Mouse (Mus musculus): ENCODE data around the gene Styxl1. TPM values are rescaled to one million over a fixed set of nuclear protein-coding genes. Genes with fewer than 3 reads are reported as not detected.

The Styxl1 gene
- total and polyA plus RNA-seq, 3 experiments = 0.68 TPM; not detected in 2

DNA sequence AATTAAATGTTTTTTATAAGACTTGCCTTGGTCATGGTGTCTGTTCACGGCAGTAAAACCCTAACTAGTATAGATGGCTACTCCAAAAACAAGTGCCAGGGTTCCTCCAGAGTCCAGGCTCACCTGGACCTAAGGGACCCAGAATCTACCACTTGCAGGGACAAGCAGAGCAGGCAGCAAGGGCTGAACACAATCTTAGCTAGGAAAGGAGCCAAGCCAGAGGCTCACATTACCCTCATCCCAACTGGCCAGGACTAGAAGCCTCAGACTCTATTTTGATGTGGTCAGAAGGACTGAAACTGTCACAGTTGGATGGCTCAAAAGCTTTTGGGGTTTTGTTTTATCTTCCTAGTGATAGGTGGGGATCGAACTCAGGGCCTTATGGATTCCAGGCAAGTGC lies 26.6 kb downstream of the Styxl1 start:
- TF ChIP-seq GATA1 (IDR thresholded peaks at IDR 0.05; ENCODE audit: borderline replicate concordance, low read length) (no peak), TAL1 (conservative IDR thresholded peaks at IDR 0.05; ENCODE audit: low read depth, low read length) (no peak), CTCF (IDR thresholded peaks at IDR 0.05; ENCODE audit: low read depth, low read length) (no peak), GATA2 (IDR thresholded peaks at IDR 0.05; ENCODE audit: borderline replicate concordance, low read depth, low read length) (no peak), POLR2AphosphoS5 (IDR thresholded peaks at IDR 0.05; ENCODE audit: insufficient replicate concordance, low read depth, low read length) (no peak)
- H3K4me3 ChIP-seq (ENCODE audit: low read depth, low read length) = no peak overlapping the region
- H3K9me3 ChIP-seq (replicated peaks) = 0 out of 2 replicates have a peak, but pooled peaks cover 3% of the 10 kb centered on the region
- no peak for ATAC-seq (ENCODE audit: extremely low read depth, insufficient number of reproducible peaks, low FRiP score, poor library complexity, severe bottlenecking)
- no peak for DNase-seq (ENCODE audit: low spot score)
- peaks cover 30% of the 10 kb centered on the region for H3K27me3 ChIP-seq (ENCODE audit: insufficient read depth, low read length)
- H3K4me1 ChIP-seq (ENCODE audit: insufficient read depth, low read depth, low read length) = no peaks in the 10 kb centered on the region
- H3K36me3 ChIP-seq (replicated peaks) = no peaks in the 10 kb centered on the region

DNA sequence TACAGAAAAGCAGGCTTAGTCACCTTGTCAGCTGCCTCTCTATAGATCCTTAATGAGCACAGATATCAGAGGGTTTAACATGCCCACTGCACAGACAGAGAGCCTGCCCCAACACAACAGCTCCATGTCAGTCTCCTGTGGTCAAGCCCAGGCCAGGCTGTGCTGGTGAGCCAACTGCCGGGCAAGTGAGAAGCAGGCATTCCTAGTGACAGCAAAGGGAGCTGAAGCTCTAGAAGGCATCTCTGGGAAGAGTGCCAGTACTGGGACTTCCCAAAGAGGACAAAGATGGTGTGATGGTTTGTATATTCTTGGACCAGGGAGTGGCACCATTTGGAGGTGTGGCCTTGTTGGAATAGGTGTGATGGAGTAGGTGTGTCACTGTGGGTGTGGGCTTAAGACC lies 27.1 kb downstream of the Styxl1 start:
- TF ChIP-seq GATA1 (IDR thresholded peaks at IDR 0.05; ENCODE audit: borderline replicate concordance, low read length) (no peak), POLR2AphosphoS5 (IDR thresholded peaks at IDR 0.05; ENCODE audit: insufficient replicate concordance, low read depth, low read length) (no peak), CTCF (IDR thresholded peaks at IDR 0.05; ENCODE audit: low read depth, low read length) (no peak), GATA2 (IDR thresholded peaks at IDR 0.05; ENCODE audit: borderline replicate concordance, low read depth, low read length) (no peak), TAL1 (conservative IDR thresholded peaks at IDR 0.05; ENCODE audit: low read depth, low read length) (no peak)
- H3K27me3 ChIP-seq (ENCODE audit: insufficient read depth, low read length) = peaks cover 29% of the 10 kb centered on the region
- DNase-seq (ENCODE audit: low spot score) = no peak
- no peaks in the 10 kb centered on the region for H3K4me1 ChIP-seq (ENCODE audit: insufficient read depth, low read depth, low read length)
- no peaks in the 10 kb centered on the region for H3K36me3 ChIP-seq (replicated peaks)
- ATAC-seq (ENCODE audit: extremely low read depth, insufficient number of reproducible peaks, low FRiP score, poor library complexity, severe bottlenecking) = no peak
- H3K9me3 ChIP-seq (replicated peaks) = 0 out of 2 replicates have a peak, but pooled peaks cover 3% of the 10 kb centered on the region
- no peak overlapping the region for H3K4me3 ChIP-seq (ENCODE audit: low read depth, low read length)

DNA sequence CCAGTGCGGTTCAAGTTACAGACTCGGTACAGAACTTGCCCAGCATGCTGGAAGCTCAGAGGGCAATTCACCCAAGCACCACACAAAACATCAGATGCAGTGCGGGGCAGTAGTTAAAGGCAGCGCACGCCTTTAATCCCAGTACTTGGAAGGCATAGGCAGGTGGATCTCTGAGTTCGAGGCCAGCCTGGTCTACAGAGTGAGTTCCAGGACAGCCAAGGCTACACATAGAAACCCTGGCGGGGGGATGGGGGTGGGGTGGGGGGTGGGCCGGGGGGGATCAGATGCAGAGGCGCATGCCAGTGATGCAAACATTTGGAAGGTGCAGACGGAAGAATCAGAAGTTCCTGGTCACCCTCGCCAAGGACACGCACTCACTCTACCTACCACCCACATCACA lies 33.4 kb downstream of the Styxl1 start:
- Histone ChIP-seq H3K27me3 (ENCODE audit: insufficient read depth, low read length) (peaks cover 18% of the 10 kb centered on the region), H3K4me3 (ENCODE audit: low read depth, low read length) (no peak overlapping the region; the same call in 1 of the 2 replicates), H3K4me1 (ENCODE audit: insufficient read depth, low read depth, low read length) (peaks cover 19% of the 10 kb centered on the region), H3K36me3 (replicated peaks) (peaks cover 21% of the 10 kb centered on the region), H3K9me3 (replicated peaks) (0 out of 2 replicates have a peak, but pooled peaks cover 3% of the 10 kb centered on the region)
- TF ChIP-seq CTCF (IDR thresholded peaks at IDR 0.05; ENCODE audit: low read depth, low read length) = no peak
- no peak for TF ChIP-seq GATA2 (IDR thresholded peaks at IDR 0.05; ENCODE audit: borderline replicate concordance, low read depth, low read length)
- ATAC-seq (ENCODE audit: extremely low read depth, insufficient number of reproducible peaks, low FRiP score, poor library complexity, severe bottlenecking) (no peak), DNase-seq (ENCODE audit: low spot score) (no peak)

DNA sequence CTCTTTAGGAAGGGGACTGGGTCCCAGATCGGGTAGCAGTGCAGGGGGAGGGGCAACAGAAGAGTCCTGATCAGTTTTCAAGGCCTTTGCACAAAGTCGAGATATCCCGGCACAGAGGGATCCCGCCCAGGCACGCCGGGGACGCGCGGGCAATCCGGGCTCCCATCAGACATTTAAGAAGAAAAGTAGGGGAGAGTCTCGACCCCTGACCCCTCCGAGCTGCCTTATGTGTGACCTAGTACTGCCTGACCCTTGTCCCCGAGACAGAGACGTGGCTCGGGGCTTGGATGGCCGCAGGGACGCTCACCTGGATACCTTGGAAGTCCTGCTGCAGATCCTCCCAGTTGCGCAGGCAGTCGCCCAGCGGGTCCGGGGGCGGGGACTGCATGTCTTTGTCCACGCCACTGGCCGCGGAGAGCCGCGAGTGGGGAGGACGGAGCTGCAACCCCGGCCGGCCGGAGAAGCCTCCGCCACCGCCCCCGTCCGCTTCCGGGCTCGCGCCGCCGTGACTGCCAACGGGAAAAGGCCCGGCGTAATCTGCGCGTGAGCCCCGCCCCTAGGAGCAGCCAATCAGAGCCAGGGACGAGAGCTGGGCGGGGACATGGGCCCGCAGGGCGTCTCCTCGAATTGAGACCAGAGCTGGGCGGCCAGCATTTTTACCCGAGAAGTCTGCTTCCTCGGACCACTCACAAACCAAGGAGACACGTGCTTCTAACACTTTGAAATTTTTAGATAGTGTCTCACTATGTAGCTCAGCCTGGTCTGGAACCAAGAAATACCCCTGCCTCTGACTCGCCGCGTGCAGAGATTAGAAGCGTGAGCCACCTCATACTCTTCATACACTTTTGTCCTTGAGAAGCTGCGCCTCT lies 34.2 kb downstream of the Styxl1 start, which contains the start of gene Tmem120a:
TSS of gene Tmem120a (minus strand) at position 708 of the 869 bp plus-strand sequence.
- Histone ChIP-seq H3K4me1 (ENCODE audit: insufficient read depth, low read depth, low read length) (peaks cover 19% of the 10 kb centered on the region), H3K9me3 (replicated peaks) (0 out of 2 replicates have a peak, but pooled peaks cover 3% of the 10 kb centered on the region), H3K36me3 (replicated peaks) (peaks cover 25% of the 10 kb centered on the region), H3K4me3 (ENCODE audit: low read depth, low read length) (peak within 1 kb of the TSS; percentile 82), H3K27me3 (ENCODE audit: insufficient read depth, low read length) (peaks cover 16% of the 10 kb centered on the region)
- DNase-seq (ENCODE audit: low spot score) (peak; percentile 97), ATAC-seq (ENCODE audit: extremely low read depth, insufficient number of reproducible peaks, low FRiP score, poor library complexity, severe bottlenecking) (peak; percentile 91)
- TF ChIP-seq GATA1 (IDR thresholded peaks at IDR 0.05; ENCODE audit: borderline replicate concordance, low read length) (no peak), POLR2AphosphoS5 (IDR thresholded peaks at IDR 0.05; ENCODE audit: insufficient replicate concordance, low read depth, low read length) (no peak), GATA2 (IDR thresholded peaks at IDR 0.05; ENCODE audit: borderline replicate concordance, low read depth, low read length) (no peak), TAL1 (conservative IDR thresholded peaks at IDR 0.05; ENCODE audit: low read depth, low read length) (no peak), CTCF (IDR thresholded peaks at IDR 0.05; ENCODE audit: low read depth, low read length) (no peak)

DNA sequence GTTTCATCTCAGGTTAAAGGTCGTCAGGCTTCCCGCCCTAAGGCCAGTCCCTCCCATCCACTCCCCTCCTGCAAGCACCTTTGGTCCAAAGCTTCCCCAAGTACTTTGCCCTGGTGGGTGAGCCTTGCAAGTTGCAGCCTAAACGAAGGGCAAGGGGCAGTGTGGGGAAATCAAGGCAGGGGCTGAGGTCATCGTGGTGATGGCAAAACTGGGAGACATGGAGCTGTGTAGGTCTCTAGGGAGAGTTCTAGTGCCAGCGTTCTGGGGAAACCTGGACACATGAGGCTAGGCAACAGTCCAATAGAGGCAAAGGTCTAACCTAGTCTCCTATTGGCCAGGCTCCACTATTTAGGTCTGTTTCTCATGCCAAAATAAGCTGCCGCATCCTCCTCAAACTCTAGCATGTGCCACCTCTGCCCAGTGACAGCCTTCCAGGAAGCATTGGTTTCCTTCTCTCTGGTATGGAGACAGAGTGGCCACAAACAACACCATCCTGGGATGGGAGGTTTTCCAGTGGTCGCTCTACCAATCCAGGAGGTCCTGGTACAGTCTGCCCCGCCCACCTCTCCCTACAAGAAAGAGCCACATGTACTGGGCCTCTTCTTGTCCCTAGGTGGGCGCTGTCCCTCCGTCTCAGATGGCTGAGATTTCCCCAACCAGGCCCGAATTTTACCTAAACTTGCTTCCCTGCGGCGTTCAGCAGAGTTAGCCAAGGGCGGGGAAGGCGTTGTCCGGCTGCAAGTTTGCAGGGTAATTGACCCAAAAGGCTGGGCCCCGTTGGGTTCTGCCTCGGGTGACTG lies 35.0 kb downstream of the Styxl1 start:
- H3K4me3 ChIP-seq (ENCODE audit: low read depth, low read length) = peak overlapping the region; percentile 82
- H3K9me3 ChIP-seq (replicated peaks) = 0 out of 2 replicates have a peak, but pooled peaks cover 3% of the 10 kb centered on the region
- H3K36me3 ChIP-seq (replicated peaks) = peaks cover 29% of the 10 kb centered on the region
- ATAC-seq (ENCODE audit: extremely low read depth, insufficient number of reproducible peaks, low FRiP score, poor library complexity, severe bottlenecking) (no peak), DNase-seq (ENCODE audit: low spot score) (no peak)
- H3K27me3 ChIP-seq (ENCODE audit: insufficient read depth, low read length) = peaks cover 10% of the 10 kb centered on the region
- H3K4me1 ChIP-seq (ENCODE audit: insufficient read depth, low read depth, low read length) = peaks cover 19% of the 10 kb centered on the region
- TF ChIP-seq CTCF (IDR thresholded peaks at IDR 0.05; ENCODE audit: low read depth, low read length) = no peak
- no peak for TF ChIP-seq TAL1 (conservative IDR thresholded peaks at IDR 0.05; ENCODE audit: low read depth, low read length)
- TF ChIP-seq GATA1 (IDR thresholded peaks at IDR 0.05; ENCODE audit: borderline replicate concordance, low read length) = no peak
- no peak for TF ChIP-seq GATA2 (IDR thresholded peaks at IDR 0.05; ENCODE audit: borderline replicate concordance, low read depth, low read length)
- TF ChIP-seq POLR2AphosphoS5 (IDR thresholded peaks at IDR 0.05; ENCODE audit: insufficient replicate concordance, low read depth, low read length) = no peak

DNA sequence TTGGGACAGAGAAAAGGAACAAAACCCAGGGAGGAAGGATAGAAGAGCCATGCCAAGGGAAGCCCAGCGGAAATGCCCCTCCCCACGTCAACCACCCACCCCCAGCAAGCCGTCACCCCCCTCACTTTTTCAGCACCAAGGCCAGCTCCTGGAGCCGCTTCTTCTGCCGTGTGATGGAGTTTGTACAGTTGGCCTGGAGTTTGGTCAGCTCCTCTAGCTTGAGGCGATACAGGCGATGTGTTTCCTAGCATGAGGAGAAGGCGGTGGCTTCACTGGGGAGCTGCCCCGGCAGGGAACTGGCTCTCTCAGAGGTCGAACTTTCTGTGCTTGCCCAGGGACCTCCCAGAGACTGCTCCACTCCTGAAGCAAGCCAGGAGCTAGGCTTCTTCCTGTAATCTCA lies 36.0 kb downstream of the Styxl1 start:
- TF ChIP-seq CTCF (IDR thresholded peaks at IDR 0.05; ENCODE audit: low read depth, low read length) = no peak
- no peak for TF ChIP-seq TAL1 (conservative IDR thresholded peaks at IDR 0.05; ENCODE audit: low read depth, low read length)
- no peak for DNase-seq (ENCODE audit: low spot score)
- Histone ChIP-seq H3K36me3 (replicated peaks) (peaks cover 39% of the 10 kb centered on the region), H3K27me3 (ENCODE audit: insufficient read depth, low read length) (peaks cover 6% of the 10 kb centered on the region; the same call in 1 of the 2 replicates), H3K9me3 (replicated peaks) (no peaks in the 10 kb centered on the region), H3K4me1 (ENCODE audit: insufficient read depth, low read depth, low read length) (peaks cover 19% of the 10 kb centered on the region), H3K4me3 (ENCODE audit: low read depth, low read length) (no peak overlapping the region)
- ATAC-seq (ENCODE audit: extremely low read depth, insufficient number of reproducible peaks, low FRiP score, poor library complexity, severe bottlenecking) = no peak
